Mouse (Mus musculus) lung, postnatal 25 days (tissue): ENCODE measurements around the gene Cdx2.

Source experiments
- DNase-seq: peaks from one replicate; pipeline ENCODE4 v3.0.0; 2022; ENCODE audit warnings: low spot score

The Cdx2 gene

GRCm38 (mm10) chr5:147315432-147316075, 8.5 kb upstream of the Cdx2 start:
- no peak for DNase-seq

- DNase-seq, result no peak
Observed at GRCm38 (mm10) chr5:147314646-147315431, 7.8 kb upstream of the Cdx2 start.

GRCm38 (mm10) chr5:147312830-147313685, 6.0 kb upstream of the Cdx2 start:
- no peak for DNase-seq

GRCm38 (mm10) chr5:147309786-147310185, 2.7 kb upstream of the Cdx2 start:
- no peak for DNase-seq

- DNase-seq, result no peak
Observed at GRCm38 (mm10) chr5:147308451-147308850, 1.4 kb upstream of the Cdx2 start.

- no peak for DNase-seq
Observed at GRCm38 (mm10) chr5:147307398-147307785, 322 bp upstream of the Cdx2 start.

GRCm38 (mm10) chr5:147305856-147306637, 1.0 kb downstream of the Cdx2 start:
- no peak for DNase-seq

GRCm38 (mm10) chr5:147305166-147305565, 1.9 kb downstream of the Cdx2 start:
- no peak for DNase-seq

- no peak for DNase-seq
Observed at GRCm38 (mm10) chr5:147304276-147305155, 2.6 kb downstream of the Cdx2 start.

GRCm38 (mm10) chr5:147302746-147303400, 4.2 kb downstream of the Cdx2 start:
- no peak for DNase-seq

- DNase-seq, result no peak
Observed at GRCm38 (mm10) chr5:147302141-147302540, 4.9 kb downstream of the Cdx2 start.

GRCm38 (mm10) chr5:147301781-147302070, 5.3 kb downstream of the Cdx2 start:
- no peak for DNase-seq

- no peak for DNase-seq
Observed at GRCm38 (mm10) chr5:147300917-147301780, 5.9 kb downstream of the Cdx2 start.

GRCm38 (mm10) chr5:147300001-147300363, 7.1 kb downstream of the Cdx2 start:
- no peak for DNase-seq

- peak; percentile 63 for DNase-seq
Observed at GRCm38 (mm10) chr5:147299255-147300000, 7.6 kb downstream of the Cdx2 start.

GRCm38 (mm10) chr5:147297249-147297648, 9.8 kb downstream of the Cdx2 start:
- no peak for DNase-seq

- DNase-seq, result no peak
Observed at GRCm38 (mm10) chr5:147294121-147294520, 12.9 kb downstream of the Cdx2 start.

GRCm38 (mm10) chr5:147293127-147293910, 13.8 kb downstream of the Cdx2 start:
- peak; percentile 37 for DNase-seq
